Mouse (Mus musculus): ENCODE results near the gene Krt1.

GRCm38 (mm10) chr15:101829441-101829840 is 21.2 kb downstream of the Krt1 start:
- no peak for TF ChIP-seq GATA1 (IDR thresholded peaks at IDR 0.05; ENCODE audit: low read length)
- TF ChIP-seq TAL1 (IDR thresholded peaks at IDR 0.05; ENCODE audit: low read length): no peak

All from erythroblast, embryonic 14.5 days (primary cell).